ENCODE assay signal across 12 mouse cellular contexts in genomic region chr1:171470896-171471295, GRCm38 (mm10). TPM values are rescaled to one million over a fixed set of nuclear protein-coding genes. Genes with fewer than 3 reads are reported as not detected.
DNase-seq lines count a peak whose midpoint lies in the region; ATAC-seq and TF ChIP-seq lines count a peak whose summit lies in the region.
"Had no signal": no experiment of that assay in that cellular context is flagged by ENCODE, and none has a peak within 500 bp of the region (broad histone marks: within the 10 kb centered on the region; RNA-seq: fewer than 3 reads in every experiment).

No protein-coding gene starts in this region.

- TF ChIP-seq EP300 in stomach, postnatal 0 days (optimal IDR thresholded peaks at IDR 0.05), result no peak

- peak; percentile 85 for ATAC-seq in stomach, postnatal 0 days (ENCODE audit: low FRiP score, low TSS enrichment)
- no peak for ATAC-seq in midbrain, postnatal 0 days (ENCODE audit: low FRiP score)
- ATAC-seq: forebrain, embryonic 15.5 days had no signal

- peak overlapping the region; percentile 37 for H3K27ac ChIP-seq in stomach, postnatal 0 days (replicated peaks)
- no peak overlapping the region for H3K27ac ChIP-seq in midbrain, postnatal 0 days (ENCODE audit: low read depth, low read length)
- H3K27ac ChIP-seq: embryonic facial prominence, embryonic 12.5 days; forebrain, embryonic 15.5 days; neural tube, embryonic 15.5 days had no signal

- peak; percentile 44 for DNase-seq in urinary bladder, postnatal 14 days (ENCODE audit: low spot score)
- no peak for DNase-seq in urinary bladder, postnatal 4 days (ENCODE audit: low spot score in 2 of 2)
- peak; percentile 37 for DNase-seq in adrenal gland, postnatal 25 days
- peak; percentile 61 for DNase-seq in lung, postnatal 25 days (ENCODE audit: low spot score)
- DNase-seq in stomach, postnatal 0 days (ENCODE audit: low spot score), result peak; percentile 61
- no peak for DNase-seq in thymus, postnatal 25 days
- DNase-seq in right cerebral cortex, postnatal 25 days, result no peak
- DNase-seq in midbrain, postnatal 0 days (ENCODE audit: low spot score), result no peak

- H3K9me3 ChIP-seq in stomach, postnatal 0 days (ENCODE audit: control insufficient read depth, low read length), result no peaks in the 10 kb centered on the region
- H3K9me3 ChIP-seq in midbrain, postnatal 0 days (ENCODE audit: low read length), result no peaks in the 10 kb centered on the region
- H3K9me3 ChIP-seq: embryonic facial prominence, embryonic 12.5 days; forebrain, embryonic 15.5 days; neural tube, embryonic 15.5 days had no signal

- no peaks in the 10 kb centered on the region for H3K27me3 ChIP-seq in stomach, postnatal 0 days (ENCODE audit: control insufficient read depth, insufficient read depth, low read length)
- H3K27me3 ChIP-seq in midbrain, postnatal 0 days (ENCODE audit: insufficient read depth, low read length), result no peaks in the 10 kb centered on the region
- H3K27me3 ChIP-seq: embryonic facial prominence, embryonic 12.5 days; forebrain, embryonic 15.5 days; neural tube, embryonic 15.5 days had no signal

- no peak overlapping the region for H3K9ac ChIP-seq in stomach, postnatal 0 days (ENCODE audit: low read length)
- H3K9ac ChIP-seq in midbrain, postnatal 0 days (replicated peaks; ENCODE audit: low read length, poor library complexity, severe bottlenecking), result no peak overlapping the region
- H3K9ac ChIP-seq: embryonic facial prominence, embryonic 12.5 days; forebrain, embryonic 15.5 days; neural tube, embryonic 15.5 days had no signal

- 61% methylated on average over 5 of the region's 5 CpGs for WGBS in stomach, postnatal 0 days
- WGBS in midbrain, postnatal 0 days, result 96% methylated on average over 5 of the region's 5 CpGs

- TF ChIP-seq CTCF in stomach, postnatal 0 days (IDR thresholded peaks at IDR 0.05; ENCODE audit: low read depth), result no peak
- TF ChIP-seq CTCF in midbrain, postnatal 0 days (IDR thresholded peaks at IDR 0.05), result no peak

- H3K4me1 ChIP-seq in stomach, postnatal 0 days (replicated peaks; ENCODE audit: control insufficient read depth, insufficient read depth), result no peaks in the 10 kb centered on the region
- no peaks in the 10 kb centered on the region for H3K4me1 ChIP-seq in midbrain, postnatal 0 days (ENCODE audit: insufficient read depth, low read length)
- H3K4me1 ChIP-seq: embryonic facial prominence, embryonic 12.5 days; forebrain, embryonic 15.5 days; neural tube, embryonic 15.5 days had no signal

- no peak overlapping the region for H3K4me2 ChIP-seq in stomach, postnatal 0 days (replicated peaks; ENCODE audit: low read depth)
- no peak overlapping the region for H3K4me2 ChIP-seq in midbrain, postnatal 0 days (ENCODE audit: low read depth, low read length, poor library complexity, severe bottlenecking)
- H3K4me2 ChIP-seq: embryonic facial prominence, embryonic 12.5 days; forebrain, embryonic 15.5 days; midbrain, embryonic 11.5 days; neural tube, embryonic 15.5 days had no signal

- no peaks in the 10 kb centered on the region for H3K36me3 ChIP-seq in stomach, postnatal 0 days (ENCODE audit: control insufficient read depth, insufficient read depth, low read length)
- no peaks in the 10 kb centered on the region for H3K36me3 ChIP-seq in midbrain, postnatal 0 days (ENCODE audit: insufficient read depth, low read length)
- H3K36me3 ChIP-seq: embryonic facial prominence, embryonic 12.5 days; forebrain, embryonic 15.5 days; neural tube, embryonic 15.5 days had no signal

- no peak overlapping the region for H3K4me3 ChIP-seq in stomach, postnatal 0 days (ENCODE audit: low read depth, low read length)
- H3K4me3 ChIP-seq in midbrain, postnatal 0 days (ENCODE audit: low read depth, low read length), result no peak overlapping the region
- H3K4me3 ChIP-seq: embryonic facial prominence, embryonic 12.5 days; forebrain, embryonic 15.5 days; neural tube, embryonic 15.5 days had no signal

RNA-seq across cellular contexts. Expression of gene Alyref2, which starts 32.4 kb away (rescaled TPM):
- total RNA-seq in adrenal gland, postnatal 25 days (2021), result 9.2 and 11.9 TPM in 2 replicates
- polyA plus RNA-seq in stomach, postnatal 0 days (2015; fragmentation: Nextera tagmentation; extraction: Ambion mirVana), result 11.1 and 11.2 TPM in 2 replicates
- 9.4 and 14.7 TPM in 2 replicates for total RNA-seq in midbrain, postnatal 0 days (2014; rRNA removed)
- polyA plus RNA-seq in midbrain, postnatal 0 days (2015; fragmentation: Nextera tagmentation; extraction: Ambion mirVana), result 22.1 and 22.2 TPM in 2 replicates

RNA-seq across cellular contexts. Expression of gene F11r, which starts 33.6 kb away (rescaled TPM):
- total RNA-seq in adrenal gland, postnatal 25 days (2021), result 40.1 and 59.7 TPM in 2 replicates
- 95.8 and 113 TPM in 2 replicates for polyA plus RNA-seq in stomach, postnatal 0 days (2015; fragmentation: Nextera tagmentation; extraction: Ambion mirVana)
- 6.6 and 9.2 TPM in 2 replicates for total RNA-seq in midbrain, postnatal 0 days (2014; rRNA removed)
- polyA plus RNA-seq in midbrain, postnatal 0 days (2015; fragmentation: Nextera tagmentation; extraction: Ambion mirVana), result 7.6 and 8.9 TPM in 2 replicates

RNA-seq across cellular contexts. Expression of gene Tstd1, which starts 52.2 kb away (rescaled TPM):
- total RNA-seq in adrenal gland, postnatal 25 days (2021), result 5.2 and 6.3 TPM in 2 replicates
- polyA plus RNA-seq in stomach, postnatal 0 days (2015; fragmentation: Nextera tagmentation; extraction: Ambion mirVana), result 3.7 and 3.8 TPM in 2 replicates
- total RNA-seq in midbrain, postnatal 0 days (2014; rRNA removed), result not detected in 2 replicates
- 3.1 and 3.9 TPM in 2 replicates for polyA plus RNA-seq in midbrain, postnatal 0 days (2015; fragmentation: Nextera tagmentation; extraction: Ambion mirVana)

RNA-seq across cellular contexts. Expression of gene Usf1, which starts 59.8 kb away (rescaled TPM):
- 62.9 and 95.1 TPM in 2 replicates for total RNA-seq in adrenal gland, postnatal 25 days (2021)
- 39.1 and 41.6 TPM in 2 replicates for polyA plus RNA-seq in stomach, postnatal 0 days (2015; fragmentation: Nextera tagmentation; extraction: Ambion mirVana)
- 134 and 156 TPM in 2 replicates for total RNA-seq in midbrain, postnatal 0 days (2014; rRNA removed)
- 160 and 167 TPM in 2 replicates for polyA plus RNA-seq in midbrain, postnatal 0 days (2015; fragmentation: Nextera tagmentation; extraction: Ambion mirVana)

Comparison
In these comparisons a context has a peak if more than half of its experiments do, and no peak if none do; other contexts are left out.
1. DNase-seq: peak in urinary bladder, postnatal 14 days (single experiment), adrenal gland, postnatal 25 days (single experiment), lung, postnatal 25 days (single experiment) and stomach, postnatal 0 days (single experiment); none in urinary bladder, postnatal 4 days (0 of 2), thymus, postnatal 25 days (single experiment), right cerebral cortex, postnatal 25 days (single experiment) and midbrain, postnatal 0 days (single experiment).